Mouse (Mus musculus) kidney, adult 9 months (tissue): ENCODE measurements around the gene Pgam2.

Source experiments
- DNase-seq: peaks from one replicate; pipeline ENCODE4 v3.0.0; 2022

Gene Pgam2

DNA sequence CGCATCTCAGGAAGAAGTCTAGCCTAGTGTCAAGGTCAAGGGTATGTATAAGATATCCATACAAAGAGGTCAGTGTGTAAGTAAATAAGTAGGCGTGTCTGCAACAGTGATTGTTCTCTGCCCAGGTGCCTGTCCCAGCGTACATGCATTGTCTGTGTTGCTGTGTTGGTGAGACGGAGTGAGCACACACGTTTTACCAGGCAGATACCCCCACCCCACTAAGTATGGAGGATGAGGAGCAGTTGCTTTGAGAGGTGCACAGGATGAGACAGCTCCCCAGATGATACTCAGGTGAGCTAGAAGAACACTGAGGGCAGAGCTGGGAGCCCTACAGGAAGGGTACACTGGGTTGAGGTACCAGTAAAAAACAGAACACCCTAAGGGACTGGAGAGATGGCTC lies 641 bp upstream of the Pgam2 start:
- no peak for DNase-seq

DNA sequence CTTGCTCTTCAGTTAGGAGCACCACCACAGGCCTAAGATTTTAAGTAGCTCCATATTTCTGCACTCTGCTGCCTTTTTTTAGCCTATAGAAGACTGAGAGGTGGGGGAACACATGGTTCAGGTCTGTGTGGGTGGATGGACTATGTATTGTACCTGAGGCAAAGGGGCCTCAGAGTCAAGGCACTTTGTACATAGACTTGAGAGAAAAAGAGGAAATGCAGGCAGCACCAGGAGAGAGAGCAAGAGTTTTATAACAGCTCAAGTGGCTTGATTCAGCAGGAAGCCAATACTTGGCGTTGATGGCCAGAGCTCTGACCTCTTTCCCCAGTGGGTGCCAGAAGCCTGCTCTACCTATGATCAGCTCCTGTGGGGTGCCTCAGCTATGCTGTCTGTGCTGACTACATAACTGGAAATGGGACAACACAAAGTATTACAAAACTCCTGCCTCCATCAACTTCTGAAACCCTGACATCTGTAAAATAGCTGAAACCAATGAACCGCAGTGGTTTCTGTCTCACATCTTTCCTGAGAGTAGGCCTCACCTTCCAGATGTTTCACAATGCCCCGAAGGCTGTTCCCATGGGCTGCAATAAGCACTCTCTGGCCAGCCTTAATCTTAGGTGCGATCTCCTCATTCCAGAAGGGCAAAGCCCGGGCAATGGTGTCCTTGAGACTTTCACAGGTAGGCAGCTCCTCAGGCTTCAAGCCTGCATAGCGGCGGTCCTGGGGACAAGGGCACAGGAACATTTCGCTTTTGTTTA lies 896 bp downstream of the Pgam2 start:
- peak; percentile 26 for DNase-seq

DNA sequence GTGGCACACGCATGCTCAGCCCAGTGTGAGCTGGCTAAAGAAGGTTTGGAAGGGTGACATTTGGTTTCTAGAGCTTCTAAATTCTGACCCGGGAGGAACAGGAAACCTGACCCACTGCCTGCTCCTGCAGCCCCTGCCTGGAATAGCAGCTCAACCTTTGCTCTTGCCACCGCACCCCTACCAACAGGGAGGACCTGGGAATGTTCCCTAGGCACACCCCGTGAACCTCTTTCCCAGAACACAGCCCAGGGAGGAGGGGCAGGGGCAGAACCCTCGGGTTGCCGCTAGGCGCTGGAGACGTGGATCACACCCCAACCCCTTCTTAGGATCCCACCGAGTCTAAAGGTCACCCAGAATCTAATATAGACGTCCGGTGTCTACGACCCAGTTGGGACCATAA lies 1.5 kb downstream of the Pgam2 start:
- no peak for DNase-seq

DNA sequence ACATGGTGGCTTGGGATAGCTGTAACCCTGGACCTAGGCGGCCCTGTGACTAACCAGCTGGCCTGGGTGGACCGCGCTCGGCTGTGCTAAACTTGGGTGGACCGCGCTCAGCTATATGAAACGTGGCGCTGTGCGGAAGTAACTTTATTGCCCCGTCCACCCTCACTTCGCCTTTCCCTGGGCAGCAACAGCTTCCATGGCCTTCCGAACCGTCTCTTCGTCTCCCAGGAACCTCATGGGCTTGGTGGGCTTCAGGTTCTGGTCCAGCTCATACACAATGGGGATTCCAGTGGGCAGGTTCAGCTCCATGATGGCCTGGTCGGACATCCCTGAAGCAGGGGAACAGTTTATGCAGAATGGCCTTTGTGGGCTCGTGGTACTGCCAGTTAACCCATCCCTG lies 2.0 kb downstream of the Pgam2 start:
- no peak for DNase-seq

DNA sequence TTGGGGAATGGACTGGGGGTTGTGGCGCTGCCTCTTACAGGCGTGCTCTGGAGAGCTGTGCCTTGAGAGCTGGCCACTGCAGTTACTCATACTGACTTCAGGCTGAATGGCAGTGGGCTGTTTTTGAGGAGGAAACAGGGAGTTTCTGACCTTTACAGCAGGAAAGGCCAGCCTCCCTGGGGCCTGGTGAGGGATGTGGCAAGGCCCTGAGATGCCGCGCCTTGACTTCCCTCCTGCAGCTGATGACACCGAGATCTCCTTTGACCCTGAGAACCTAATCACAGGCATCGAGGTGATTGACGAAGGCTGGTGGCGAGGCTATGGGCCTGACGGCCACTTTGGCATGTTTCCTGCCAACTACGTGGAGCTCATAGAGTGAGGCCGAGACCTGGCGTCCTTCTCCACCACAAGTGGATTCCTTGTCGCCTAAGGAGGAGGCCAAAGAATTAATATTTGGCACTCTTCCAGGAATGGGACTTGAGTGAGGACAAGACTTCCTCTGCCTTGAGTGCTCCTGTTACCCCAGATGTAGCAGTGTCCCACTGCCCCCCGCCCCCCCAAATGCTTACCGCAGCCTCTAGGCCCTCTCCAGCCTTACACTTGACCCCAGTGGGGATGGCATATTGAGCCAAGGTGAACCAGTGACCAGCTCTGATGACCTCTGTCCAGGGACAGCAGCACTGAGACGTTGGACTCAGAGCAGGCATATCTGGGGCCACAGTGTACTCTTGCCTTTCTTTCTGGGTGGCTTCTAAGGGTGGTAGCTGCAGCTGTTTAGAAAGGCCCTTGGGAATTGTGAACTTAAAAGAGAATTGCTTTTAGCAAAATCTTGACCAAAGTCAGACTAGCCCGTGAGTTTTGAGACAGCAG lies 3.7 kb downstream of the Pgam2 start:
- no peak for DNase-seq

DNA sequence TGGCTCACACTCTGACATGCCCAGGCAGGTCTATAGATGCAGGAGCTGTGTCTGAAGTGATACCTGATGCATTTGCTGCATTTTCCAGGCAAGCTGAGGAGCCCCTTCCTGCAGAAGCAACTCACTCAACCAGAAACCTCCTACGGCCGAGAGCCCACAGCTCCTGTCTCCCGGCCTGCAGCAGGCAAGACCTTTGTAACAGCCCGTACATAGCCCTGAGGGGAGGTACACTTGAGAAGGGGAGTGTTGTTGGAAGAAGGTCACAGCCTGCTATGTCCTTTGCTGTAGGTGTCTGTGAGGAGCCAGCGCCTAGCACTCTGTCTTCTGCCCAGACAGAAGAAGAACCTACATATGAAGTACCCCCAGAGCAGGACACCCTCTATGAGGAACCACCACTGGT lies 5.6 kb downstream of the Pgam2 start:
- DNase-seq = no peak

DNA sequence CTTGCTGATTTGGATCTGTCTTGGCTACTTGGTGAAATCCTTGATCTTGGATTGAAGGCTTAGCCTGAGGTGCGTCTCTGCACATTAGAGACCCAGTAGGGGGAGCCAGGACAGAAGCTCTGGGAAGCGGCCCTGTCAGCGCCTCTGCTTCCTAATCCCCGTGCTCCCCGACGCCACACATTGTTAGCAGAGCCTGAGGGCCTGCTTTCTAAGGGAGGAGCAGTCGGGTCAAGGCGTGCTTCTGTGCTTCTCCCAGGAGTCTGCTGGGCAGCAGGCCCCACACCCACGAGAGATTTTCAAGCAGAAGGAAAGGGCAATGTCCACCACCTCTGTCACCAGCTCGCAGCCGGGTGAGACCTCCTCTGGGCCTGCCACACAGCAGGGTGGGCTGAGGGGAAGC lies 6.2 kb downstream of the Pgam2 start:
- DNase-seq = no peak

DNA sequence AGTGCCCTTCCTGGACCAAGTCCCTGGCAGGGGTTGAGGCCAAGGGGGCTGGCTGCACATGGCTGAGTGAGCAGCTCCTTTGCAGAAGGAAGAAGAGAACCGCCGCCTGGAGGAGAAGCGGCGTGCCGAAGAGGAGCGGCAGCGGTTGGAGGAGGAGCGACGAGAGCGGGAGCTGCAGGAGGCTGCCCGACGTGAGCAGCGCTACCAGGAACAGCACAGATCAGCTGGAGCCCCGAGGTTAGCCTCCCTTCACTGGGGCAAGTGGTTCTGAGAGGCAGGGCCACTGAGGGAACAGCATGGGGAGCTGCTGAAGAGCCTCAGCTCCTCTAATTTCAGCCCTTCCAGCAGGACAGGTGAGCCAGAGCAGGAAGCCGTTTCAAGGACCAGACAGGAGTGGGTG lies 6.6 kb downstream of the Pgam2 start:
- DNase-seq = no peak

DNA sequence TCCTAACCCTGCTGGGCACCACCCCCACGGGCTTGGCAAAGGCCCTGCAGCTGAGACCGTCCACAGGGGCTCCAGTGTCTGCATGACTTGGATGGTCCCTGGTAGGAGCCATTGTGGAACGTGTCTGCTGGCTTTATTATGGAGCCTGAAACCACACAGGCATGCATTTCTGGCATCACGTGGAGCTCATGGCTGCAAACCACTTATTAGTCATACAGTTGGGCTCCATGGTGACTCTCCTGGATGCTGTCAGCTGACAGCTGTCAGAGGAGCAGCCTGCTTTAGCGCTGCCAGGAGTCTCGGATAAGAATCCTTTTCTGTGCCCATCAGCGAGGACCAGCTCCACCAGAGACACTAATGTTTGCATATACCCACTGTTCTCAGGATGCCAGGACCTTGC lies 7.8 kb downstream of the Pgam2 start:
- no peak for DNase-seq

DNA sequence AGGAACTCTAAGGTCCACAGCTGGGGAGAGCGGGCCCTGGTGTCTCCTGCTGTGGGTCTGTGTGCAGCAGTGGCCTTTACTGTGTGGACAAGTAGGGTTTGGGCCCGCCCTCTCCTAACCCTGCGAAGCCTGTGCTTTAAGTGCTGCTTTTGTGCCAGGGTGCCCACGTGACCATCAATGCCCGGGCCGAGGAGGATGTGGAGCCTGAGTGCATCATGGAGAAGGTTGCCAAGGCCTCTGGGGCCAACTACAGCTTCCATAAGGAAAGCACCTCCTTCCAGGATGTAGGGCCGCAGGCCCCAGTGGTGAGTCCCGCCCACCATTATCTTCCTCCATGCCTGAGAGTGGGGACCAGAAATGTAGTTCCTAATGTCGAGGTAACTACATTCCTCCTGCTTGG lies 8.2 kb downstream of the Pgam2 start:
- no peak for DNase-seq

DNA sequence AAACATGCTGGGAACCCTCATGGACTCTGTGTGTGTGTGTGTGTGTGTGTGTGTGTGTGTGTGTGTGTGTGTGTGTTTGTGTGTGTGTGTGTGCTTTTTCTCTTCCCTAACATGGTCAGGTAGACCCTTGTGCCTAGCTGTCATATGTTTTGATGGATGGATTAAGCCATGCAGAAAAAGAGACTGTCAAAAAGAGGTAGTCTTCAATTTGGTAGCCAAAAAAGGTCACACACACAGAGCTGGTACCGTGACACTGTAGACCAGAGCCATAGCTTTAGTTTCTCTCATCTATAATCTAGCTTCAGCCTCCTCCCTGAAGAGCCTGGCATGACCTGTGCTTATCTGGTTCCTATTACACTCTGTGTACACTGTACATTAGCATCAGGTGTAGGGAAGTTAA lies 13.1 kb downstream of the Pgam2 start:
- no peak for DNase-seq

DNA sequence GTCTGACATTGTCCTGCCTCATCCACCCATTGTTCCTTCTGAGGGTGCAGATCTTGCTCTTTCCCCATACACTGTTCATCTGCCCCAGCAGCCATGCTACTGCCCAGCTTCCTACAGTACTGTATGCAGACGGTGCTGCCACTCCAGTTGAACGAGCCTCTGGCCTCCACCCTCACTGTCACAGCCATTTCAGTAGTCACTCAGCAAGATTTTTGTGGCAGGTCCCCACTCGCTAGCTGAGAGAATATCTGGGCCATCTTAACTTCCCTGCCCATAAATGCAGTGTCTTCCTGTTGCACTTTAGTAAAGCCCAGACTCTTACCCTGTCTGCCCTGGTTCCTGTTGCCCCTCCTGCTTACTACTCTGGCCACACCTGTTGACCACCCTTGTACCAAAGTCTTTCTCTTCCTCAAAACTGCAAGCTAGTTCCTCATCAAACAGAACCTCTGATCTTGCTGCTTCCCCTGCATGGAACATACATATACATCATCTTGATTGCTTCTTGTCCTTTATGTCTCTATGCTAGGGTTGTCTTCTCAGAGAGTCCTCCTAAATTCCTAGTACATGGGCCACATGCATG lies 13.7 kb downstream of the Pgam2 start:
- no peak for DNase-seq

DNA sequence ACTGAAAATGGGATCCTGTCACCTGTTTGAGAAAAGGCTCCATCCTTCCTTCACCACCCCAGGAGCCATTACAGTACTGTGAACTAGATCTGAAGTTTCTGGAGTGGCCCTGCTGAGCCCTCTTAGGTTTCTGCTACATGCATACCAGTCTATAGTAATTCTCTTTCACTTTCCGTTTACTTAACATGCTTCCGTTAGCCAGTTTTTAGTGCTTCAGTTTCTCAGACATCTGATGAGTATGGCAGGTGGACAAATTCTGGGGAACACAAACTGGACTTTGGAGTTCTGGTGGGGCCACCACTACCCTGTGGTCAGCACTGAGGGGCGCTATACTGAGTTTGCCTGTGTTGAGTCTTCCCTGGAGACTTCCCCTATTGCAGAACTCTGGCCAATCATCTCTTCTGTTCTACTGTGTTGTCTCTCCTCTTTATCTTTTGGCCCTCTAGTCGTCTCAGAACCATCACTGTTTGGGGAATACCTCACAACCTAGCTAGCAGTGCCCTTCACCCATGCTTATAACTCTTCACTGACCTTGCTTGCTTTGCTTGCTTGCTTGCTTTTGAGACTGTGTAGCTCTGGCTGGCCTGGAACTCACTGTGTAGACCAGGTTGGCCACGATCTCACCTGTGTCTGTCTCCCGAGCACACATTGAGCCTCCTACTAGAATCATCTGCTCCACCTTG lies 14.3 kb downstream of the Pgam2 start:
- peak; percentile 27 for DNase-seq

DNA sequence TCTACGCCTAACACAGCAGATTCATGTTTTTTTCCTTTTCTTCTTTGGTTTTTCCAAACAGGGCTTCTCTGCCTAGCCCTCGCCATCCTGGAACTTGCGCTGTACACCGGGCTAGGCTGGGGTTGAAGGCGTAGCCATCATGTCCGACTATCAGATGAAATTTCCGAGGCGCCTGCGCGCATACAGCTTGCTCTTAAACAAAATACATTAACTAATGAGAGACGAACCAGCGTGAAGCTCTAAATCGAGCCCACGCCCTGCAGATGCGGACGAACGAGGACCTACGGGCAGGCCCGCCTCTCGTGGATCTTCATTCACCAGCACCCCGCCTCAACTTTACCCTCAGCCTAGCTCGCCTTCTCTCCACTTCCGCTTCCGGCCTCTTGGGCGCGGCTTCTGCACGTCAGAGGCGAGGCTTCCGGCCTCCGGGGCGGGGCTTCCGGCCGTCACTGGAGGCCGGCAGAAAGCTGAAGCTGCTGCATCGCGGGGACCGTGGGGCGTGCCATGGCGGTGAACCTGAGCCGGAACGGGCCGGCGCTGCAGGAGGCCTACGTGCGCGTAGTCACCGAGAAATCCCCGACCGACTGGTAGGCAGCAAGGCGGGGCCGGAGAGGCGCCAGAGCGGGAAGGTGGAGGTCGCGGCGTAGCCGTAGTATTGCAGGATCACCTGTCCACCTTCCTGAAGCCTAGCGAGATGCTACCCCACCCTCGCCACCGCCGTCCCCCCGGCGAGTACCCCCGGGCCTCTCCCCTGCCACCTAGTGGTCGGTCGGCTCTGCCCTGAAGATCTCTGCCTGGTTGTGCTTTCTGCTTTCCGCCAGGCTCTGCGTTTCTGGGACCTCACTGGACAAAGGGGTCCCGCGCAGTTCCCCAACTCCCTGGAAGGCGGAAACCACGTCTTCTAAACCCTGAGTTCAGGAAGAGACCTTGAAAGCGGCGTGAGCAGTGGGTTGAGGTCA lies 15.2 kb downstream of the Pgam2 start, which contains the start of gene Dbnl:
TSS of gene Dbnl (plus strand) at position 433 of the 959 bp plus-strand sequence.
- DNase-seq = peak; percentile 97

DNA sequence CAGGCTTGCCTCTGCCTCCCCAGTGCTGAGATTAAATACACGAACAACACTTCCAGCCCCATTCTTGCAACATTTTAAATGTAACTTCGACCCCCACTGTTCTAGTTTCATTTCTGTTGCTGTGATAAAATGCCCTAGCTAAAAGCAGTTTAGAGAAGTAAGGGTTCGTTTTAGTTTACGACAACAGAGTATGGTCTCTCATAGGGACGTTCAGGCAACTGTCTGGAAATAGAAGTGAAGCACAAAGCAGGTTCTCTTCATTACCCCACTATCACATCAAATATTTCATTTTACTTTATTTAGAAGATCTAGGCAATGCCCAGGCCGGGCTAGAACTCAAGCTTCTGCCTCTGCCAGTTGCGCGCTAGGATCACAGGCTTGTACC lies 15.9 kb downstream of the Pgam2 start:
- no peak for DNase-seq

DNA sequence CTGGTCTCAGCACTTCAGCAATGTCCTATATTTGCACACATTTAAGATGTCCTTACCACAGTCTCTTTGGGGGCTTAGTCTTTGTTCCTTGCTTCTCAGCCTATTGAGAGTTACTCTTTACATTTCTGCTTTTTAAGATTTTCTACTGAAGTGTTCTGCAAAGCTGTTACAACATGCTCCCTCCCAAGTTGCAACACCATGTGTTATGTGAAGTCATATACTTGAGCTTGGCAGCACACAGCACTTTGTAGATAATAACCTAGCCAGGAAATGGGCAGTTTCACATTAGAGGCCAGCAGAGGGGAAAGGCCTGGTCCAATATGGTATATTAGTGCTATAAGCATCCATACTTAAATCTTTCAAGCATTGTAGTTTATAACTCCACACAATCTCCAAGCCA lies 17.8 kb downstream of the Pgam2 start:
- DNase-seq = no peak

DNA sequence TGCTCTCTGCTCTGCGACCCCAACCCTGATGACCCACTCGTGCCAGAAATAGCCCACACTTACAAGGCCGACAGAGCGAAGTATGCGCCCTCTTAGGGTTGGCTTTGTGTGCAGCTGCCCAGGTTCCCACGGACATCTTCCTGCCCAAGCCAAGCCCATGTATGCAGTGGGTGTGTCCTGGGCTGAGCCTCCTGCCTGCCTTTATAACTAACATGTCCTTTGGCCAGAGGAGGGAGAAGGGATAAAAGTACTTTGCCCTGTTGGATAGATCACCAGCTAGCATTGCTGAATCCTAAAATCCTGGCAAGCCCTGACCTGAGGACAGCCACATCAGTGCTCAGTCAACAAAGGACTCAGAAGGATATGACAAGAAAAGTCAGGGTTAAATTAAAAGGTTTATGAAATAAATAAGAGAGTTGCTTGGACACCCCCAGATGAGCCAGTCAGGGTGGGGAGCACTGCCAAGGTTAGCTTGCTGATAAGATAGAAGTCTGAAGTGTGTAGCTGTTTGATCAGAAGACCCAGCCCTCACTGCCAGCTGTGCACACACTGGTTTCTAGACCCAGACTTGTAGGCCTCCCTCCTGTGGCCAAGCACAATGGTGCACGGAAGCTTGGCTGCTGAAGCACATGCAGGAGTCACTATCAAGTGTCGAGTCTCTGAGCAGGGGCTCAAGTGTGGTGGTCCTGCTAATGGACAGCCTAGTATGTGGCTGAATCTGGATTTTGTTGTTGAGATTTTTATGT lies 21.2 kb downstream of the Pgam2 start:
- DNase-seq = peak; percentile 69

DNA sequence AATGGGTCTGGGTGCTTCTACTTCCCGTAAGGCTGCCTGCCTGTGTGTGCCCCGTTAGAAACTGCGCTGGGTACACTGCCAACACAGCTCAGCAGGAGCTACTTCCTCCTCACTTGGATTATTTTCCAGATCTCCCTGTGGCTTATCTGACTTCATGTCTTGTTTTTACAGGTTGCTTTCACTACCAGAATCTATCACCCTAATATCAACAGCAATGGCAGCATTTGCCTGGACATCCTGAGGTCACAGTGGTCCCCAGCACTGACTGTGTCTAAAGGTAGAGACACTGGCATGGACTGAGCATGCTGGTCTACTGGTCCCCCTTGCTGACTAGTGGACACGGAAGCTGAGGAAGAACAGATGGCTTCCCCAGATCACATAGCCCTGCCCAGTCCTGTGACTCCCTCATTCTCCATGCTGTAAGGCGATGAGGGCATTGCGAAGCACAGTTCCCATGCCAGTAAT lies 23.5 kb downstream of the Pgam2 start:
- DNase-seq = no peak

DNA sequence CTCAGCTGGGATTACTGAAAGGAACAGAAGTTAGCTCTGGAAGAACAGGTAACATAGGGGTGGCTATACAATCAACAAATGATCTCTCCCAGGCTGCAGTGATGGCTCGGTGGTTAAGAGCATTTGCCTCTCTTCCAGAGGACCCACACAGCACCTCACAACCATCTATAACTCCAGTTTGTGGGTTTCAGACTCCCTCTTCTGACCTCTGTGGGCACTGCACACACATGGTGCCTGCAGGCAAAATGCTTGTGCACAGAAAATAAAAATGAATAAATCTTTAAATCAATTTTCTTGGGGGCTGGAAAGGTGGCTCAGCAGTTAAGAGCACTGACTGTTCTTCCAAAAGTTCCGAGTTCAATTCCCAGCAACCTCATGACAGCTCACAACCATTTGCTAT lies 25.1 kb downstream of the Pgam2 start:
- DNase-seq = no peak

DNA sequence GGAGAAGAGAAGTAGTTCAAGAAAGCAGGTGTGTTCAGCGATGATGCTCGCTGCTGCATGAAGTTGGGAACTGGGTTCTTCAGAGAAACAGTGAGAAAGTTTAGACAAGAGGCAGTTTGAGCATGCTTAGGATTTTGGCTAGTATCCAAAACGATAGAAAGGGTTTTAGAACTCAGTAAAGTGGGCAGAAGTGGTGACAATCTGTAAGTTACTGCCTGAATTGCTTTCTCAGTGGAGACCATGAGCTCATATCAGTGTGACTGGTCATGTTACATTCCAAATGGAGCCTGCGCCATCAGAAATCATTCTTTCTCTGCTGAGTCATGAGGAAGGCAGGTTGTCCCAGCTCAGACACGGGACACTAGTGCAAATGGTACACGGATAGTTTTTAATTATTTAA lies 37.5 kb downstream of the Pgam2 start:
- DNase-seq = no peak

DNA sequence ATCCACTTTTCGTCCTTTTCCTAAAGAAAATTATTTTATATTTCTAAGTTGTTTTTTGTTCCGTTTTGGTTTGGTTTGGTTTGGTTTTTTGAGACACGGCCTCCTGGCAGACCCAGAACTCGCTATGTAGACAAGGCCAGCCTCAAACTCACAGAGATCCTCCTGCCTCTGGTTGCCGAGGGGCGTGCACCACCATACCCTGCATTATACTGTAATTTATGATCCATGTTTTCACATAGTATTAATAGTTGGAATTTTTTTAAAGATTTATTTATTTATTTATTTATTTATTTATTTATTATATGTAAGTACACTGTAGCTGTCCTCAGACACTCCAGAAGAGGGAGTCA lies 40.9 kb downstream of the Pgam2 start:
- no peak for DNase-seq
